Mouse (Mus musculus): ENCODE results near the gene Mpp6. TPM values are rescaled to one million over a fixed set of nuclear protein-coding genes. Genes with fewer than 3 reads are reported as not detected.

Mpp6 gene
- polyA plus RNA-seq, 1 experiment from 2014 or later = 61.2 TPM

DNA sequence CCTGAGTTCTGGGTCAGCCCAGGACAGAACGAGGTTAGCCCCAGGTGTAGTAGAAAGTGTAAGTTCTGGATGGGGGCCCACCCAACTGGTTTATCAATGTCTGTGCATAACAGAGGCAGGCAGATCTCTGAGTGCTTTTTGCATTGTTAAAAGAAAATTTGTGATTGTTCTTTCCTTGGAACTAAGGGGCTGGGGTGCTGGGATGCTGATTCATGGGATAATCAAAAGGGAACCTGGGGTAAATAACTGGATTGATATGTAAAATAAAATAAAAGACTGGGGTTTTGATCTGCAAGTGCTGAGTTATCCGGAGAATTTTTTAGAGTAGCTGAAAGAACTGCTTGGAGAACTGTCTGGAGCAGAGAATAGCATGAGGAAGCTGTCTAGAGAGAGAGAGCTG, 14.2 kb downstream of the Mpp6 start:
- H3K4me2 ChIP-seq (ENCODE audit: low read length) = no peak overlapping the region
- H3K36me3 ChIP-seq (ENCODE audit: control insufficient read depth, insufficient read depth, low read length) = 0 out of 2 replicates have a peak, but pooled peaks cover 5% of the 10 kb centered on the region
- no peak overlapping the region for H3K4me3 ChIP-seq (ENCODE audit: low read depth, low read length)
- no peaks in the 10 kb centered on the region for H3K4me1 ChIP-seq (ENCODE audit: control insufficient read depth, insufficient read depth, low read length)
- peaks cover 3% of the 10 kb centered on the region; the same call in 1 of the 2 replicates for H3K9me3 ChIP-seq (replicated peaks; ENCODE audit: control insufficient read depth, low read length)
- WGBS = 92% methylated on average over 2 of the region's 2 CpGs
- no peak overlapping the region for H3K9ac ChIP-seq (ENCODE audit: low read length)
- no peaks in the 10 kb centered on the region for H3K27me3 ChIP-seq (replicated peaks; ENCODE audit: control insufficient read depth, insufficient read depth, low read length)
- ATAC-seq (no peak), DNase-seq (ENCODE audit: low spot score) (no peak)
- no peak overlapping the region for H3K27ac ChIP-seq (ENCODE audit: low read depth, low read length)

DNA sequence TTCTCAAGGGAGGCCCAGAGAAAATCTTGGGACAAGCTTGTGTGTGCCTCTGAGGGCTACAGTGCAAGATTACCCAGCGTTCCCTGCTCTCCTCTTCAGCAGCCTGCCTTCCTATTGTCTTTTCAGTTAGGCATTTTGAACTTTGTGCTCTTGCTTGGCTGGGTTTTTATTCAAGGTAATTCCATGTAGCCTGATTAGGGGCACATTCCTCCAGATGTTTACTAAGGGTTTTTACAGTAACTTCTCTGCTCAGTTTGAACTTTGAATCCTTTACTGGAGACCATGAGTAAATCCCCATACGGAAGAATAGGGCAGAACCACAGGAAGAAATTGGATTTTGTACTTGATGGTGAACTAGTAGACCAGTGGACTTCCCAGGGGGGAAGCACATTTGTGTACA, 16.3 kb downstream of the Mpp6 start:
- DNase-seq (ENCODE audit: low spot score) (no peak), ATAC-seq (no peak)
- Histone ChIP-seq H3K9ac (ENCODE audit: low read length) (no peak overlapping the region), H3K27me3 (replicated peaks; ENCODE audit: control insufficient read depth, insufficient read depth, low read length) (no peaks in the 10 kb centered on the region), H3K4me1 (ENCODE audit: control insufficient read depth, insufficient read depth, low read length) (no peaks in the 10 kb centered on the region), H3K27ac (ENCODE audit: low read depth, low read length) (no peak overlapping the region), H3K9me3 (replicated peaks; ENCODE audit: control insufficient read depth, low read length) (peaks cover 3% of the 10 kb centered on the region; the same call in 1 of the 2 replicates), H3K36me3 (ENCODE audit: control insufficient read depth, insufficient read depth, low read length) (0 out of 2 replicates have a peak, but pooled peaks cover 5% of the 10 kb centered on the region), H3K4me3 (ENCODE audit: low read depth, low read length) (no peak overlapping the region), H3K4me2 (ENCODE audit: low read length) (no peak overlapping the region)
- 92% methylated on average over 2 of the region's 2 CpGs for WGBS

- WGBS = 97% methylated on average over 6 of the region's 6 CpGs
- DNase-seq (ENCODE audit: low spot score) = no peak
- 0 out of 2 replicates have a peak, but pooled peaks cover 5% of the 10 kb centered on the region for H3K36me3 ChIP-seq (ENCODE audit: control insufficient read depth, insufficient read depth, low read length)
- no peak overlapping the region for H3K4me2 ChIP-seq (ENCODE audit: low read length)
- H3K4me1 ChIP-seq (ENCODE audit: control insufficient read depth, insufficient read depth, low read length) = no peaks in the 10 kb centered on the region
- peaks cover 3% of the 10 kb centered on the region; the same call in 1 of the 2 replicates for H3K9me3 ChIP-seq (replicated peaks; ENCODE audit: control insufficient read depth, low read length)
- H3K27ac ChIP-seq (ENCODE audit: low read depth, low read length) = no peak overlapping the region
- no peak overlapping the region for H3K4me3 ChIP-seq (ENCODE audit: low read depth, low read length)
- H3K27me3 ChIP-seq (replicated peaks; ENCODE audit: control insufficient read depth, insufficient read depth, low read length) = no peaks in the 10 kb centered on the region
- no peak overlapping the region for H3K9ac ChIP-seq (ENCODE audit: low read length)
- ATAC-seq = no peak
Observed at GRCm38 (mm10) chr6:50127536-50127935, 17.5 kb downstream of the Mpp6 start.

- no peaks in the 10 kb centered on the region for H3K9me3 ChIP-seq (replicated peaks; ENCODE audit: control insufficient read depth, low read length)
- H3K4me3 ChIP-seq (ENCODE audit: low read depth, low read length) = no peak overlapping the region
- H3K4me2 ChIP-seq (ENCODE audit: low read length) = no peak overlapping the region
- no peaks in the 10 kb centered on the region for H3K4me1 ChIP-seq (ENCODE audit: control insufficient read depth, insufficient read depth, low read length)
- no peak overlapping the region for H3K27ac ChIP-seq (ENCODE audit: low read depth, low read length)
- ATAC-seq = no peak
- DNase-seq (ENCODE audit: low spot score) = no peak
- no peaks in the 10 kb centered on the region for H3K27me3 ChIP-seq (replicated peaks; ENCODE audit: control insufficient read depth, insufficient read depth, low read length)
- WGBS = 98% methylated on average over 3 of the region's 3 CpGs
- H3K9ac ChIP-seq (ENCODE audit: low read length) = no peak overlapping the region
- H3K36me3 ChIP-seq (ENCODE audit: control insufficient read depth, insufficient read depth, low read length) = no peaks in the 10 kb centered on the region
Observed at GRCm38 (mm10) chr6:50137651-50138050, 27.6 kb downstream of the Mpp6 start.

GRCm38 (mm10) chr6:50139526-50139925, 29.5 kb downstream of the Mpp6 start:
- Histone ChIP-seq H3K9ac (ENCODE audit: low read length) (no peak overlapping the region), H3K36me3 (ENCODE audit: control insufficient read depth, insufficient read depth, low read length) (no peaks in the 10 kb centered on the region), H3K27ac (ENCODE audit: low read depth, low read length) (no peak overlapping the region), H3K9me3 (replicated peaks; ENCODE audit: control insufficient read depth, low read length) (no peaks in the 10 kb centered on the region), H3K27me3 (replicated peaks; ENCODE audit: control insufficient read depth, insufficient read depth, low read length) (no peaks in the 10 kb centered on the region), H3K4me3 (ENCODE audit: low read depth, low read length) (no peak overlapping the region), H3K4me1 (ENCODE audit: control insufficient read depth, insufficient read depth, low read length) (no peaks in the 10 kb centered on the region), H3K4me2 (ENCODE audit: low read length) (no peak overlapping the region)
- no peak for DNase-seq (ENCODE audit: low spot score)
- 91% methylated on average over 3 of the region's 3 CpGs for WGBS
- ATAC-seq = no peak

DNA sequence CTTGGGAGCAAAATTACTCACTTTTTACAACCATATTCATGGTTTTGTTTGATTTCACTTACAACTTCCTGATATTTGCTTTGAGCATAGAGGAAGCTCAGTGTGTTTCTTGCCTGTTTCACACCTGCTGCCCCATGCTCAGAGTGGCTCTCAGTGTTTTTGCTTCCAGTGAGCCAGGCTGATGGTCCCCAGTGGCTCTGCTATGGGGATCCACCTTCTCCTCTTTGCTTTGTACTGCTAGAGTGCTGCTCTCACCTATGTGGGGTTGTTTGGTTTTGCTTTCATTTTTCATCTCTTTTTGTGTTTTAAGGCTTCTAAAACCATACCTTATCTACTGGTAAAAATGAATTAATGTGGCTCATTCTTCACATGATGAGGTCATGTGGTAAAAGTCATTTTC, 36.1 kb downstream of the Mpp6 start:
- no peak for DNase-seq (ENCODE audit: low spot score)
- no peaks in the 10 kb centered on the region for H3K27me3 ChIP-seq (replicated peaks; ENCODE audit: control insufficient read depth, insufficient read depth, low read length)
- no peaks in the 10 kb centered on the region for H3K4me1 ChIP-seq (ENCODE audit: control insufficient read depth, insufficient read depth, low read length)
- H3K4me3 ChIP-seq (ENCODE audit: low read depth, low read length) = no peak overlapping the region
- no peak overlapping the region for H3K4me2 ChIP-seq (ENCODE audit: low read length)
- no peak for ATAC-seq
- no peak overlapping the region for H3K27ac ChIP-seq (ENCODE audit: low read depth, low read length)
- no peak overlapping the region for H3K9ac ChIP-seq (ENCODE audit: low read length)
- H3K9me3 ChIP-seq (replicated peaks; ENCODE audit: control insufficient read depth, low read length) = no peaks in the 10 kb centered on the region
- H3K36me3 ChIP-seq (ENCODE audit: control insufficient read depth, insufficient read depth, low read length) = 0 out of 2 replicates have a peak, but pooled peaks cover 2% of the 10 kb centered on the region

GRCm38 (mm10) chr6:50149378-50149777, 39.3 kb downstream of the Mpp6 start:
- no peak overlapping the region for H3K27ac ChIP-seq (ENCODE audit: low read depth, low read length)
- no peak overlapping the region for H3K4me3 ChIP-seq (ENCODE audit: low read depth, low read length)
- H3K4me1 ChIP-seq (ENCODE audit: control insufficient read depth, insufficient read depth, low read length) = no peaks in the 10 kb centered on the region
- no peak overlapping the region for H3K4me2 ChIP-seq (ENCODE audit: low read length)
- no peaks in the 10 kb centered on the region for H3K9me3 ChIP-seq (replicated peaks; ENCODE audit: control insufficient read depth, low read length)
- H3K9ac ChIP-seq (ENCODE audit: low read length) = no peak overlapping the region
- 0 out of 2 replicates have a peak, but pooled peaks cover 2% of the 10 kb centered on the region for H3K36me3 ChIP-seq (ENCODE audit: control insufficient read depth, insufficient read depth, low read length)
- no peak for DNase-seq (ENCODE audit: low spot score)
- H3K27me3 ChIP-seq (replicated peaks; ENCODE audit: control insufficient read depth, insufficient read depth, low read length) = no peaks in the 10 kb centered on the region
- no peak for ATAC-seq
- WGBS = 91% methylated on average over 4 of the region's 4 CpGs

- ATAC-seq (no peak), DNase-seq (ENCODE audit: low spot score) (no peak)
- no peaks in the 10 kb centered on the region for H3K9me3 ChIP-seq (replicated peaks; ENCODE audit: control insufficient read depth, low read length)
- H3K4me3 ChIP-seq (ENCODE audit: low read depth, low read length) = no peak overlapping the region
- H3K27me3 ChIP-seq (replicated peaks; ENCODE audit: control insufficient read depth, insufficient read depth, low read length) = no peaks in the 10 kb centered on the region
- no peak overlapping the region for H3K4me2 ChIP-seq (ENCODE audit: low read length)
- WGBS = 86% methylated on average over 6 of the region's 6 CpGs
- no peak overlapping the region for H3K9ac ChIP-seq (ENCODE audit: low read length)
- H3K27ac ChIP-seq (ENCODE audit: low read depth, low read length) = no peak overlapping the region
- H3K4me1 ChIP-seq (ENCODE audit: control insufficient read depth, insufficient read depth, low read length) = no peaks in the 10 kb centered on the region
- H3K36me3 ChIP-seq (ENCODE audit: control insufficient read depth, insufficient read depth, low read length) = 0 out of 2 replicates have a peak, but pooled peaks cover 6% of the 10 kb centered on the region
Observed at GRCm38 (mm10) chr6:50159842-50160241, 49.8 kb downstream of the Mpp6 start.

DNA sequence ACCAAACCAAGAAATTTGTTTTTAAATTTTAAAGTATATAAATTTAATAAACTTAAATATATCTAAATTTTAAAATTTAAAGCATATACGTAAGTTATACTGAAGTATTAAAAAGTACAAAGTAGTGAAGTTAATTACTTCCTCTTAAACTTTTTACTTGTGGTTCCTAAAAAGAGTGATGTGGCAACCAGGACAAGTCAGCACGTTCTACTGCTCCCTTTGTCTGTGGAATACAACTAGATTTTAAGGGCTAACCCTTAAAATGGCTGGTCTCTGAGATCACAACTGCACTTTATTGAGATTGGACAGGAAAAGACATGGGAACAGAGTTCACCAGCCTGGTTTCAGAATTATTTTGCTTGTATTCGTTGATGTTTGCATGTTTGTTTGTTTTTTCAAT, 53.0 kb downstream of the Mpp6 start:
- no peak overlapping the region for H3K27ac ChIP-seq (ENCODE audit: low read depth, low read length)
- WGBS = 89% methylated on average over 3 of the region's 3 CpGs
- ATAC-seq = no peak
- H3K4me1 ChIP-seq (ENCODE audit: control insufficient read depth, insufficient read depth, low read length) = no peaks in the 10 kb centered on the region
- H3K36me3 ChIP-seq (ENCODE audit: control insufficient read depth, insufficient read depth, low read length) = 0 out of 2 replicates have a peak, but pooled peaks cover 6% of the 10 kb centered on the region
- H3K4me2 ChIP-seq (ENCODE audit: low read length) = no peak overlapping the region
- no peak overlapping the region for H3K9ac ChIP-seq (ENCODE audit: low read length)
- no peaks in the 10 kb centered on the region for H3K27me3 ChIP-seq (replicated peaks; ENCODE audit: control insufficient read depth, insufficient read depth, low read length)
- DNase-seq (ENCODE audit: low spot score) = no peak
- H3K4me3 ChIP-seq (ENCODE audit: low read depth, low read length) = no peak overlapping the region
- no peaks in the 10 kb centered on the region for H3K9me3 ChIP-seq (replicated peaks; ENCODE audit: control insufficient read depth, low read length)
